8 mouse cellular contexts compared by ENCODE assay signal in the genomic region with DNA sequence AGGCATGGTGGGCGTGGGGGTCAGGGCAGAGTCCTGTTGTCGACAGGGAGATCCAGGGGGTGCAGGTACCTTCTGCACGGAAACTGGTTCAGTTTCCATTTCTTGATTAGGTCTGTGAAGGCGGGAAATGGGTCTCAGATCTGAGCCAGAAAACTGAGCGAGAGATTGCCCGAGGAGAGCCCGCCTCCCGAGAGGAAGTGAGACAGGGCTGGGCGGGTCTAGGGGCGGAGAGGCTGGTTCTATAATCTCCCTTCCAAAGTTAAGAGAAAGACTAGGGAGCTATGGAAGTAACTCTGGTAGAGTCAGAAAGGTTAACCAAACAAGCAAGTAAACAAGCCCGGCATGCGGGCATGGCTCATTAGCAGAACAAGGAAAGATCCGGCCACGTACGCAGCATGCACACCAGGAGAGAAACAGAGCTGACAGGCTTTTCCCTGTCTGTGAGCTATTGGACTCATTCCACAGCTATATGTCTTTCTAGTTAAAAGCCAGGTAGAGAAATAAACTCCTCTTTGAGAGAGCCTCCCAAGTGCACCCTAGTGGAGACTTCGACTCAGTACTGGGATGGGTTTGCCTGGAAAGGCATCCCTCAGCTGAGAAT. TPM values are rescaled to one million over a fixed set of nuclear protein-coding genes. Genes with fewer than 3 reads are reported as not detected.
DNase-seq lines count a peak whose midpoint lies in the region; ATAC-seq lines count a peak whose summit lies in the region.

A gene (minus strand): TSS at position 195 of the 601 bp plus-strand sequence.

- H3K9me3 ChIP-seq in embryonic facial prominence, embryonic 14.5 days (ENCODE audit: control insufficient read depth, low read length): no peaks in the 10 kb centered on the region
- no peaks in the 10 kb centered on the region for H3K9me3 ChIP-seq in heart, embryonic 11.5 days (replicated peaks; ENCODE audit: control insufficient read depth, low read length)
- no peaks in the 10 kb centered on the region for H3K9me3 ChIP-seq in kidney, embryonic 15.5 days (replicated peaks)
- H3K9me3 ChIP-seq in liver, embryonic 11.5 days (ENCODE audit: control insufficient read depth, low read length): no peaks in the 10 kb centered on the region
- no peaks in the 10 kb centered on the region for H3K9me3 ChIP-seq in stomach, embryonic 14.5 days (ENCODE audit: control insufficient read depth, low read depth, low read length)

- DNase-seq in 416B (ENCODE audit: low read depth): peak; percentile 80
- DNase-seq in adrenal gland, postnatal 25 days: peak; percentile 80
- DNase-seq in embryonic facial prominence, embryonic 14.5 days (ENCODE audit: low spot score): peak; percentile 87
- DNase-seq in liver, embryonic 11.5 days (ENCODE audit: low spot score): peak; percentile 78
- DNase-seq in naive thymus-derived CD4-positive, alpha-beta T cell, adult 2 months (ENCODE audit: low read depth): peak; percentile 78

- ATAC-seq in embryonic facial prominence, embryonic 14.5 days (ENCODE audit: low read depth): peak; percentile 73
- ATAC-seq in heart, embryonic 11.5 days (replicated peaks; ENCODE audit: insufficient number of reproducible peaks, low FRiP score, low TSS enrichment): 0 out of 2 replicates have a peak, but pooled peaks have one; percentile 46
- ATAC-seq in kidney, embryonic 15.5 days (replicated peaks; ENCODE audit: low FRiP score): peak; percentile 61; the same call in 1 of the 2 replicates
- peak; percentile 68 for ATAC-seq in liver, embryonic 11.5 days (replicated peaks; ENCODE audit: low FRiP score)
- peak; percentile 68 for ATAC-seq in stomach, embryonic 14.5 days (ENCODE audit: insufficient number of reproducible peaks, insufficient read depth, low FRiP score, low read depth)

- H3K4me1 ChIP-seq in embryonic facial prominence, embryonic 14.5 days (ENCODE audit: control insufficient read depth, insufficient read depth, low read length): peaks cover 28% of the 10 kb centered on the region
- peaks cover 30% of the 10 kb centered on the region for H3K4me1 ChIP-seq in heart, embryonic 11.5 days (ENCODE audit: control insufficient read depth, insufficient read depth, low read length)
- peaks cover 53% of the 10 kb centered on the region for H3K4me1 ChIP-seq in kidney, embryonic 15.5 days
- peaks cover 37% of the 10 kb centered on the region for H3K4me1 ChIP-seq in liver, embryonic 11.5 days (replicated peaks; ENCODE audit: control insufficient read depth, insufficient read depth, low read length)
- H3K4me1 ChIP-seq in stomach, embryonic 14.5 days (ENCODE audit: control insufficient read depth, insufficient read depth, low read length): peaks cover 15% of the 10 kb centered on the region

- peak within 1 kb of the TSS; percentile 68 for H3K9ac ChIP-seq in embryonic facial prominence, embryonic 14.5 days (ENCODE audit: low read depth, low read length)
- H3K9ac ChIP-seq in heart, embryonic 11.5 days (ENCODE audit: low read depth, low read length): peak within 1 kb of the TSS; percentile 90
- peak within 1 kb of the TSS; percentile 80 for H3K9ac ChIP-seq in kidney, embryonic 15.5 days
- H3K9ac ChIP-seq in liver, embryonic 11.5 days (ENCODE audit: low read depth, low read length): peak within 1 kb of the TSS; percentile 92
- H3K9ac ChIP-seq in stomach, embryonic 14.5 days (replicated peaks; ENCODE audit: low read depth, low read length): peak within 1 kb of the TSS; percentile 39

- peak within 1 kb of the TSS; percentile 64 for H3K4me2 ChIP-seq in embryonic facial prominence, embryonic 14.5 days (ENCODE audit: low read depth, low read length)
- H3K4me2 ChIP-seq in heart, embryonic 11.5 days: peak within 1 kb of the TSS; percentile 80
- peak within 1 kb of the TSS; percentile 77 for H3K4me2 ChIP-seq in kidney, embryonic 15.5 days
- peak within 1 kb of the TSS; percentile 89 for H3K4me2 ChIP-seq in liver, embryonic 11.5 days
- H3K4me2 ChIP-seq in stomach, embryonic 14.5 days (replicated peaks; ENCODE audit: low read depth, low read length): peak within 1 kb of the TSS; percentile 72

- H3K4me3 ChIP-seq in embryonic facial prominence, embryonic 14.5 days (ENCODE audit: low read depth, low read length): peak within 1 kb of the TSS; percentile 48
- peak within 1 kb of the TSS; percentile 68 for H3K4me3 ChIP-seq in heart, embryonic 11.5 days (ENCODE audit: low read depth, low read length)
- peak within 1 kb of the TSS; percentile 63 for H3K4me3 ChIP-seq in kidney, embryonic 15.5 days (replicated peaks)
- peak within 1 kb of the TSS; percentile 72 for H3K4me3 ChIP-seq in liver, embryonic 11.5 days (ENCODE audit: low read depth, low read length)
- peak within 1 kb of the TSS; percentile 39 for H3K4me3 ChIP-seq in stomach, embryonic 14.5 days (ENCODE audit: low read depth, low read length)

- H3K36me3 ChIP-seq in embryonic facial prominence, embryonic 14.5 days (ENCODE audit: control insufficient read depth, insufficient read depth, low read length): no peaks in the 10 kb centered on the region
- H3K36me3 ChIP-seq in heart, embryonic 11.5 days (ENCODE audit: control insufficient read depth, insufficient read depth, low read length): no peaks in the 10 kb centered on the region
- H3K36me3 ChIP-seq in kidney, embryonic 15.5 days: peaks cover 17% of the 10 kb centered on the region; the same call in 1 of the 2 replicates
- no peaks in the 10 kb centered on the region for H3K36me3 ChIP-seq in liver, embryonic 11.5 days (ENCODE audit: control insufficient read depth, insufficient read depth, low read length)
- no peaks in the 10 kb centered on the region; the same call in 1 of the 2 replicates for H3K36me3 ChIP-seq in stomach, embryonic 14.5 days (ENCODE audit: control insufficient read depth, insufficient read depth, low read length)

- H3K27ac ChIP-seq in embryonic facial prominence, embryonic 14.5 days (replicated peaks; ENCODE audit: low read depth, low read length): peak within 1 kb of the TSS; percentile 84
- H3K27ac ChIP-seq in heart, embryonic 11.5 days (ENCODE audit: low read depth, low read length): peak within 1 kb of the TSS; percentile 86
- peak within 1 kb of the TSS; percentile 97 for H3K27ac ChIP-seq in kidney, embryonic 15.5 days
- peak within 1 kb of the TSS; percentile 96 for H3K27ac ChIP-seq in liver, embryonic 11.5 days (ENCODE audit: low read depth, low read length)
- peak within 1 kb of the TSS; percentile 89 for H3K27ac ChIP-seq in stomach, embryonic 14.5 days (ENCODE audit: low read length)

- H3K27me3 ChIP-seq in embryonic facial prominence, embryonic 14.5 days (replicated peaks; ENCODE audit: control insufficient read depth, insufficient read depth, low read length): no peaks in the 10 kb centered on the region
- no peaks in the 10 kb centered on the region for H3K27me3 ChIP-seq in heart, embryonic 11.5 days (ENCODE audit: control insufficient read depth, insufficient read depth, low read length)
- no peaks in the 10 kb centered on the region for H3K27me3 ChIP-seq in kidney, embryonic 15.5 days
- no peaks in the 10 kb centered on the region for H3K27me3 ChIP-seq in liver, embryonic 11.5 days (replicated peaks; ENCODE audit: control insufficient read depth, insufficient read depth, low read length)
- H3K27me3 ChIP-seq in stomach, embryonic 14.5 days (ENCODE audit: control insufficient read depth, insufficient read depth, low read length): no peaks in the 10 kb centered on the region

- WGBS in embryonic facial prominence, embryonic 14.5 days: 1% methylated on average over 16 of the region's 16 CpGs
- under 1% methylated on average over 16 of the region's 16 CpGs for WGBS in heart, embryonic 11.5 days (ENCODE audit: insufficient replicate concordance)
- under 1% methylated on average over 16 of the region's 16 CpGs for WGBS in kidney, embryonic 15.5 days
- WGBS in liver, embryonic 11.5 days: 2% methylated on average over 16 of the region's 16 CpGs
- under 1% methylated on average over 16 of the region's 16 CpGs for WGBS in stomach, embryonic 14.5 days

RNA-seq across cellular contexts. Expression of the gene that starts here (rescaled TPM):
- 23.6 and 35.1 TPM in 2 replicates for total RNA-seq in adrenal gland, postnatal 25 days (2021)
- polyA plus RNA-seq in embryonic facial prominence, embryonic 14.5 days (2014; fragmentation: Nextera tagmentation; extraction: Ambion mirVana): 14.6 and 15.3 TPM in 2 replicates
- 13.5 and 15.5 TPM in 2 replicates for polyA plus RNA-seq in heart, embryonic 11.5 days (2014; fragmentation: Nextera tagmentation; extraction: Ambion mirVana)
- polyA plus RNA-seq in kidney, embryonic 15.5 days (2015; fragmentation: Nextera tagmentation; extraction: Ambion mirVana): 21.0 and 24.7 TPM in 2 replicates
- 28.3 and 33.2 TPM in 2 replicates for polyA plus RNA-seq in liver, embryonic 11.5 days (2014; fragmentation: Nextera tagmentation; extraction: Ambion mirVana)
- 15.0 and 17.2 TPM in 2 replicates for polyA plus RNA-seq in stomach, embryonic 14.5 days (2014; fragmentation: Nextera tagmentation; extraction: Ambion mirVana)

Comparison
In these comparisons a context has a peak if more than half of its experiments do, and no peak if none do; other contexts are left out.
1. Peak in every context shown above with its lines: DNase-seq, ATAC-seq, H3K4me3 ChIP-seq and H3K27ac ChIP-seq.
2. H3K9ac ChIP-seq: peak in every context shown above with its lines; median percentile 92 in liver, embryonic 11.5 days; 90 in heart, embryonic 11.5 days; 80 in kidney, embryonic 15.5 days; 68 in embryonic facial prominence, embryonic 14.5 days; 39 in stomach, embryonic 14.5 days.